Mouse (Mus musculus) erythroid progenitor cell, adult 5-6 weeks (primary cell): ENCODE measurements around the gene Ambra1. TPM values are rescaled to one million over a fixed set of nuclear protein-coding genes. Genes with fewer than 3 reads are reported as not detected.

Experiments used
- total RNA-seq, 2 experiments: library from RNA; stranded (forward) in 1 of 2; stranded (reverse) in 1 of 2; fragments of 150-400 nt in 1 of 2; fragments of 186-747, 209-891 nt in 1 of 2; gene quantifications; 2 replicates each; pipeline versions ENCODE4 v1.2.3 to v1.2.4; 2015 to 2017; ENCODE audit warnings: low replicate concordance in 2 of 2

Ambra1 gene
- total RNA-seq, 2 experiments from 2014 or later = 19.7 to 20.7 TPM

Other genes with a start within 250 kb of the Ambra1 start
- gene Ckap5, start 203.4 kb upstream of the Ambra1 start, total RNA-seq (2015; ENCODE audit: low replicate concordance) = 165 and 210 TPM in 2 replicates
- gene Ckap5, start 203.4 kb upstream of the Ambra1 start, total RNA-seq (2017; ENCODE audit: low replicate concordance) = 216 and 320 TPM in 2 replicates
- not detected in 2 replicates for gene F2, start 93.7 kb upstream of the Ambra1 start, total RNA-seq (2015; ENCODE audit: low replicate concordance)
- 0.26 TPM in 1 of 2 replicates, not detected in the other for gene F2, start 93.7 kb upstream of the Ambra1 start, total RNA-seq (2017; ENCODE audit: low replicate concordance)
- gene Zfp408, start 80.3 kb upstream of the Ambra1 start, total RNA-seq (2015; ENCODE audit: low replicate concordance) = 5.0 and 10.1 TPM in 2 replicates
- 1.1 and 3.6 TPM in 2 replicates for gene Zfp408, start 80.3 kb upstream of the Ambra1 start, total RNA-seq (2017; ENCODE audit: low replicate concordance)
- 20.2 and 52.0 TPM in 2 replicates for gene Arhgap1, start 80.3 kb upstream of the Ambra1 start, total RNA-seq (2015; ENCODE audit: low replicate concordance)
- gene Arhgap1, start 80.3 kb upstream of the Ambra1 start, total RNA-seq (2017; ENCODE audit: low replicate concordance) = 8.3 and 24.5 TPM in 2 replicates
- gene Atg13, start 19.6 kb upstream of the Ambra1 start, total RNA-seq (2015; ENCODE audit: low replicate concordance) = 21.4 and 22.0 TPM in 2 replicates
- 10.3 and 10.7 TPM in 2 replicates for gene Atg13, start 19.6 kb upstream of the Ambra1 start, total RNA-seq (2017; ENCODE audit: low replicate concordance)
- 0.84 TPM in 1 of 2 replicates, not detected in the other for gene Harbi1, start 19.3 kb upstream of the Ambra1 start, total RNA-seq (2015; ENCODE audit: low replicate concordance)
- 0.15 and 1.8 TPM in 2 replicates for gene Harbi1, start 19.3 kb upstream of the Ambra1 start, total RNA-seq (2017; ENCODE audit: low replicate concordance)
- gene Chrm4, start 197.1 kb downstream of the Ambra1 start, total RNA-seq (2015; ENCODE audit: low replicate concordance) = 1.3 TPM in 1 of 2 replicates, not detected in the other
- gene Chrm4, start 197.1 kb downstream of the Ambra1 start, total RNA-seq (2017; ENCODE audit: low replicate concordance) = not detected in 2 replicates
- gene Mdk, start 202.2 kb downstream of the Ambra1 start, total RNA-seq (2015; ENCODE audit: low replicate concordance) = not detected in 2 replicates
- not detected in 2 replicates for gene Mdk, start 202.2 kb downstream of the Ambra1 start, total RNA-seq (2017; ENCODE audit: low replicate concordance)
- gene Gm9821, start 215.6 kb downstream of the Ambra1 start, total RNA-seq (2015; ENCODE audit: low replicate concordance) = not detected in 2 replicates
- 0.13 TPM in 1 of 2 replicates, not detected in the other for gene Gm9821, start 215.6 kb downstream of the Ambra1 start, total RNA-seq (2017; ENCODE audit: low replicate concordance)
- 25.6 and 54.1 TPM in 2 replicates for gene Dgkz, start 245.7 kb downstream of the Ambra1 start, total RNA-seq (2015; ENCODE audit: low replicate concordance)
- gene Dgkz, start 245.7 kb downstream of the Ambra1 start, total RNA-seq (2017; ENCODE audit: low replicate concordance) = 8.7 and 11.9 TPM in 2 replicates